Mouse (Mus musculus) heart, postnatal 4 days (tissue): Measurements from ENCODE around the gene Lyve1. TPM values are rescaled to one million over a fixed set of nuclear protein-coding genes. Genes with fewer than 3 reads are reported as not detected.
A peak's percentile ranks its signal among the peaks of the same experiment; 100 is the strongest.
"Not testable (repeated sequence)": the region's sequence is repeated elsewhere in the genome, so short reads cannot be mapped to it uniquely, and the experiment has no call there.

Experiments used
- DNase-seq: peaks from one replicate; pipeline ENCODE4 v3.0.0; 2021
- total RNA-seq, 2 experiments: library from RNA; stranded (reverse); gene quantifications; 2 replicates each; pipeline ENCODE4 v1.2.3; 2021

Lyve1 gene
- total RNA-seq = 10 to 100 TPM in 1 of 2 experiments, 1 to 10 TPM in 1; 9.0 to 10.2 TPM

GRCm38 (mm10) chr7:110862751-110863289 is at the start of gene Lyve1:
TSS of gene Lyve1 (minus strand) at chr7:110863239.
- DNase-seq = no peak

DNA sequence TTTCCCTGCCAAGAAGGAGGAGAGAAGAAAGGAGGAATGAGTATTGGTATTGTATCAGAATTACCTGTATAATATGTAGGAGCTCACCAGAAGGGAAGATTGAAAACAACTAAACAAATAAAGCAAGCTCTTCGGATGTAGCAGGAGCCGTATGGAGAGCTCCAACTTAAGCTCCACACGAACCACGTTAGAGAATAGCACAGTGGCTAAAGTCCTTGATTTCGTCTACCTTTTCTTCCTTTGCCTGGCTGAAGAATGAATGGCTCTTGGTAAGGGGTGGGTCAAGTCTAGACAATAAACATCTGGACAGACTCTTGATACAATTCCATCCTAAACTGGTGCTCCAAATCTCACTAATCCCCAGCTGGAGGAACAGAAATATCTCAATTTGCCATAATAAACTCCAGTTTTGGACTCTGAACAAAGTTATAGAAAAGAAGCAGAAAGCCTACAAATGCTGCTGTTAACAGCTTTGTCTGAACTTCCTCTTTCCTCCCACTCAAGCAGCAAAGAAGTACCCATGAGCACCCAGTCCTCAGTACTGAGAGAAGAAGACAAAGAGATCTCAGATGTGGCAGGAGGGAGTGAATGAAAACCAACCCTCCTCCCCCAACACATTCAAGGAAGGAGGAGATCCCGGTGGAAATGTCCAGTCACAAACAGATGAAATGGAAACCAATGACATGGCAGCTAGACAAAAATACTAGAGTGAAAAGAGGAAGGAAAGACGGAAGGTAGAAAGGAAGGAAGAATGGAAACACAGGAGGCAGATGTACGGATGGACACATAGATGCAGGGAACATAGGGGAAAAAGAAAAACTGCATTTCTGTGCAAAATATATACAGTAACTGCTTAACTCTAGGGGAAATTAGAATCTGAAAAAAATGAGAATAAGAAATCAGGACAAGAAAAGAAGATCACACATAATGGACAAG is 45.4 kb upstream of the Lyve1 start:
- DNase-seq = no peak

DNA sequence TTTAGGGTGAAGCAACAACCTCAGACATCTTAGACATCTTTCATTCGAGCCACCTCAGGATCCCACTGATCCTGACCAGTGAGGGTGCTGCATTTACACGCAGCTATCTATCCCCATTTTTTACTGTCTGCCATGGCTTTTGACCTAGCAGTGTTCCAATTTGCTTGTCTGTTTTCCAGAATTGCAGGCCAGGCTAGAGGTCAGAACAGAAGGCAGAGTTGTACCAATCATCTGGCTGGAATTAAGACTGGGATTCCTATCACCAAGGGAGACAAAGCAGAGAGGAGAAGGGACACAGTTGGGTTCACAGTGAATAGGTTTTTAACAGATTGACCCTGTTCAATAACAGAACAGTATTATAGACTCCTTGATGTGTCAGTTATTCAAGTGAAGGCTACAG is 43.5 kb upstream of the Lyve1 start:
- DNase-seq = no peak

- DNase-seq = peak; percentile 62
Measured at GRCm38 (mm10) chr7:110903226-110903625, 40.2 kb upstream of the Lyve1 start.

DNA sequence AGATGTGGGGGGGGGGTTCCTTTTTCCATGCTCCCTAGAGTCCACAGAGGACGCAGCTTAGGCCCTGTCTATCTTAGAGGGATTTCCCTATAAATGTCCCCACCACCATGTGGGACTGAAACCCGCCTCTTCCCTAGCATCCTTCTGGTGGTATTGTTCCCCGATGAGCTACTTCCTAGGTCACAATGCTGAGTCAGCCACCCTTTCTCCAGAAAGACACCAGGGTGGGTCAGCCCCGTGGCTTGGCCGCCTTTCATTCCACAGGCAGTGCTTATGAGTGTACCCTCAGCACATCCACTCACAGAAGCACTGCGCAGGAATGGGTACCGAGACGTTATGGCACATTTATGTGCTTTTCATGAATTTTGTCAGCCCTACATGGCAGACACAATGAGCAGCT is 34.2 kb upstream of the Lyve1 start:
- DNase-seq = no peak

- DNase-seq = no peak
Measured at GRCm38 (mm10) chr7:110896453-110896852, 33.4 kb upstream of the Lyve1 start.

GRCm38 (mm10) chr7:110895772-110896171 is 32.7 kb upstream of the Lyve1 start:
- DNase-seq = not testable (repeated sequence)

GRCm38 (mm10) chr7:110894673-110895072 is 31.6 kb upstream of the Lyve1 start:
- no peak for DNase-seq

DNA sequence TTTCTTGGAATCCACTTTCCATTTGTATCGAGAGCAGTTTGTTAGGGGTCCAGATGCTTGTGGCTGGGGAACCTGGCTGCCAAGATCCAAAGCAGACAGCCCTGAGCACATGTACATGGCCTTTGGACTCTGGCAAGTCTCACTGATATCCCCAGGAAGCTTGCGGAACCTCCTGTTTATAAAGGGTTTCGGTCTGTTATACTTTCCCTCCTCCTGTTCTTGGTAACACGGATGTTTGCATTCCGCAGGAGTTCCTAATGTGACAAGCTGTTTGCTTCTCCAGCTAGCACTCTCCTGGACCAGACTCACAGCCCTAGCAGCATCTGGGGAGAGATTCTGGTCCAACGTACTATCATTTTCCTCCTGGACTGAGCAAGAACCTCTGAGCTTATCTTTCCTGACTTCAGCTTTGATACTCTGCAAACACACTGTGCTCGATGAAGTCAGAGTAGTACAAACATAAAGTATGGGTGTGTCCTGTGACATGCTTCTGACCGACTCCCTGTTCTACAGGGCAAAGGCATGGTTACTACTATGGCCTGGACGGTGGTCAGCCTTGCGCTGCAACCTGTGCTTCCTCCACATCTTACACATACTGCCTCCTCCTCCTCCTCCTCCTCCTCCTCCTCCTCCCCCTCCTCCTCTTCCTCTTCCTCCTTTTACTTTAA is 31.0 kb upstream of the Lyve1 start:
- DNase-seq = no peak

- peak; percentile 58 for DNase-seq
Measured at GRCm38 (mm10) chr7:110891501-110891986, 28.5 kb upstream of the Lyve1 start.

GRCm38 (mm10) chr7:110881746-110882333 is 18.8 kb upstream of the Lyve1 start:
- no peak for DNase-seq

DNA sequence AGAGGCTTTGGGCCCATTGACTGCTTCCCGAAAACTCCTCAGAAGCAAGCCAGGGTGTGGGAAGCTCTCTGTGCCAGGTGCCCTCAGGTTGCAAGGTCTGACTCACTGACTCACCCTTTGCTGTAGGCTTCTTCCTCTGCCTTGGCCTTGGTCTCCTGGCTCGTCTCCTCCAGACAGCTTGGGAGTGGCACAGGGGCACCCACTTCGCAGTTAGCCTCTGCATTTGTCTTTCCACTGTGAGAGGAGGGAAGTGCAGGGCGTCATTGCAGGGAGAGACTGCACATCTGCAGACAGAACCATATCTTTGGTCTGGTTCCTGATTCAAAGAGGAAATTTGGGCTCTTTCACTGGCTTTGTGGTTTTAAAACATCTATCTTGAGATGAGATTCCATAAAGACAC is 15.0 kb upstream of the Lyve1 start:
- DNase-seq = no peak

- no peak for DNase-seq
Measured at GRCm38 (mm10) chr7:110876965-110877364, 13.9 kb upstream of the Lyve1 start.

DNA sequence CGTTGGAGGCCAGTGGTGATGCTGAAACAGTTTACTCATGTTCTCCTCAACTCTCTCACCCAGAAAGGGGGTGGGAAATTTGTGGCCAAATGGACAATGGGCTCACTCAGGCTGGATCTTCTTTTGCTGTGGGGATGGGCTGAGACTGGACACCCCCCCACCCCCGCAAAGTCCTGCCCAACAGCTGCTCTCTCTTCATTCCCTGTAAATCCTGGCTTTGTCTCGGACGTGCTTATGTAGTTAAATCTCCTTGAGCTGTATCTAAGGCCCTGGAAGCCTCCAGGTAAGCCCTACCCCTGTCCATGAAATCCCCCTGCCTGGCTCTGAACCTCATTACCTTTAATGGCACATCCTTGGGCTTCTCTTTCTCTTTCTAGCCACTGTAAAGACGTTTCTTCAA is 5.8 kb upstream of the Lyve1 start:
- DNase-seq = no peak

- DNase-seq = no peak
Measured at GRCm38 (mm10) chr7:110867116-110867515, 4.1 kb upstream of the Lyve1 start.

- DNase-seq = no peak
Measured at GRCm38 (mm10) chr7:110866021-110866420, 3.0 kb upstream of the Lyve1 start.

- no peak for DNase-seq
Measured at GRCm38 (mm10) chr7:110865570-110865969, 2.5 kb upstream of the Lyve1 start.

DNA sequence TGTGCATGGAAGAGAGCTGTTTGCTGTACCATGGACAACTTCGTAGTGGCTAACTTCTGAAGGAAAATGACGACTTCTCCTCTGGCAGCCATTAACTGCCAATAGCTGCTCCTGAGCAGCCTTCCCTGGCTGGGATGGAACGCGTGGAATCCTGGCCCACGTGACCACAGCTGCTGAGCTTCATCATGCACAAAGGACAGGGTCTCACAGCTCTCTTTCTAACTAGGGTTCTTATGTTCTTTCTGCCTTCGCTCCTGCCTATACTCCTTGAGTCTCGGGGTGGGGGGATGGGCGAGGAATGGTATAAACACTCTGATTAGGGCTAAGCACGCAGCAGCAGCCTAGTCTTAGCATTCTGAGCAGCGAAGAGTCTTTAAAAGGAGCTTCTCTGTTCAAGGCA is 2.0 kb upstream of the Lyve1 start:
- peak; percentile 25 for DNase-seq

- no peak for DNase-seq
Measured at GRCm38 (mm10) chr7:110860129-110860528, 2.9 kb downstream of the Lyve1 start.

DNA sequence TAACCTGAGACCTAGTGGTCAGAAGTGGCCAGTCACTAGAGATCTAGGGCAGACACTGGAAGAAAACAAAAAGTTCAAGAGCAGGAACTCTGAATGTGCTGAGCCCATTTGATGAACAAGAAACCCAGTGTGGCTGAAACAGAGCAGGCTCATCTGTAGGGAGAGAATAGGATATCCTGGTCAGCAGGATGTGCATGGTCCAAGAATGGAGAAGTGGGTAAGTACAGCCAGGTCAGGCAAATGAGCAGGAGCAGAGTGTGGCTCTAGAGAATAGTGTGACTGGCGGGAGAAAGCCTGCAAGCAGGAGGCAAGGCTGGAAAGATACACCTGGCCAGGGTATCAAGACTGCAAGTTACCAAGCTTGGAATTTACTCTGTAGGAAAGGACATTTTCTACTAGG is 7.4 kb downstream of the Lyve1 start:
- DNase-seq = no peak

GRCm38 (mm10) chr7:110854927-110855546 is 8.0 kb downstream of the Lyve1 start:
- peak; percentile 42 for DNase-seq

- DNase-seq = no peak
Measured at GRCm38 (mm10) chr7:110854519-110854918, 8.5 kb downstream of the Lyve1 start.
